Mouse (Mus musculus): ENCODE data around the gene Mgat4e.
"Not testable (repeated sequence)": the region's sequence is repeated elsewhere in the genome, so short reads cannot be mapped to it uniquely, and the experiment has no call there.

Mgat4e gene

GRCm38 (mm10) chr1:134555871-134556670 is 6.6 kb upstream of the Mgat4e start:
- DNase-seq (ENCODE audit: low spot score in 2 of 2) = peak; percentile 40 to 60

- no peak for DNase-seq (ENCODE audit: low spot score in 2 of 2)
Observed at GRCm38 (mm10) chr1:134555240-134555870, 5.9 kb upstream of the Mgat4e start.

DNA sequence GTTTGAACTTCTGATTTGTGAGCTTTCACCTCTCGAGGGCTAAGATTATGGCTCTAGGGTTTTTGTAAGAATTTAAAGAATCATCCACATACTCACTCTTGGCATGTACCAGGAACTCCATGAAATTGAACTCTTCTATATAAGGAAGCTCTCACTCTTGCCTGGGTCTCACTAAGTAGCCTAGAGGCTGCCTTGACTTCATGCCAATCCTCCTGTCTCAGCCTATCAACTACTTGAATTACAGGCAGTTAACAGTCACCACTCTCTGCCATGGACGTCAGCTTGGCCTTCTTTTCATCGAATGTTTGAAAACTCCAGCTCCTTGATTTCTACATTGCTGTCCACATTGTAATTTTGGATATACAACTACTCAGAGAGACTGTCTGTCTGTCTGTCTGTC is 2.9 kb upstream of the Mgat4e start:
- no peak for DNase-seq (ENCODE audit: low spot score in 2 of 2)

DNA sequence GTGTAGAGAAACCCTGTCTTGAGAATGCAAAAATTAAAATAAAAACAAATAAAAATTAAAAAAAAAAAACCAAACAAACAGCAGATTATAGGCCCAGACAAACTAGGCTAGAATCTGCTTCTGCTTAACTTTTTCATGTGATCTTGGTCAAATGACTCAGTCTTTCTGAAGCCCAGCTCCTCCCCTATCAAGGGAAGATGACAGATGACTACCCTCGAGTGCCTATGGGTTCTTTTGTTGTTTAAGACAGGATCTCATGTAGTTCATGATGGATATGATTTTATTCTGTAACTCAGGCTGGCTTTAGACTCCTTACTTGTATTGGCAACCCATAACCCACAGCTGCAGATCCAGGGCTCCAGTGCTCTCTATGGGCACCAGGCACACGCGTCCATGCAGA is 2.4 kb upstream of the Mgat4e start:
- DNase-seq (ENCODE audit: low spot score in 2 of 2) = no peak

DNA sequence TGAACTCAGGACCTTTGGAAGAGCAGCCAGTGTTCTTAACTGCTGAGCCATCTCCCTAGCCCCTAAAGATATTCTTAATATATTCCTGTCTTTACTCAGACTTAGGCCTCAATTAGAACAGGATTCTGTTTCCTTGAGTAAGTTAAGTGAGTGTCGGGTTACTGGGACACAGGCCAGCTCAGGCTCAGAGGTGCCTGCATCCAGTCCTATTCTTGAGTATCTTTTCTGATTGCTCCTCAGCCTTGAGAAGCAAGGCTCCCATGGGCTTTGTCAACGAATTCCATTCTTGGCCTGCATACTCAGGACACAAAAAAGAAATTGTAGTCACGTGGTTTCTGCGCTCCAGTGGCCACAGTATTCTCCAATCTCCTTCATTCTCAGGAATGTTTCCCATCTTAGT is 1.3 kb downstream of the Mgat4e start:
- DNase-seq (ENCODE audit: low spot score in 2 of 2) = no peak

GRCm38 (mm10) chr1:134540610-134541009 is 8.9 kb downstream of the Mgat4e start:
- DNase-seq (ENCODE audit: low spot score in 2 of 2) = no peak

DNA sequence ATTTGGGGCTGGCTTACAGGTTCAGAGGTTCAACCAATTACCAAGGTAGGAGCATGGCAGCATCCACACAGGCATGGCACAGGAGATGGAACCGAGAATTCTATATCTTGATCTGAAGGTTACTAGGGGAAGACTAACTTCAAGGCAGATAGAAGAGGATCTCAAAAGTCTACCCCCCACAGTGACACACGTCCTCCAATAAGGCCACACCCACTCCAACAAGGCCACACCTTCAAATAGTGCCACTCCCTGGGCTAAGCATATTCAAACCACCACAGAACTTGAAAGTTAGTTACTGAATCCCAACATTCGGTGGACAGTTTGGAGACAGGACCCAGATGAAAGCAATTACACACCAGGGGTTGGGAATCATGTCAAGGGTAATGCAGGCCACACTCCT is 14.0 kb downstream of the Mgat4e start:
- DNase-seq (ENCODE audit: low spot score in 2 of 2) = no peak

GRCm38 (mm10) chr1:134535054-134535453 is 14.4 kb downstream of the Mgat4e start:
- DNase-seq (ENCODE audit: low spot score in 2 of 2) = no peak

GRCm38 (mm10) chr1:134533710-134534109 is 15.8 kb downstream of the Mgat4e start:
- not testable (repeated sequence) for DNase-seq (ENCODE audit: low spot score in 2 of 2)

DNA sequence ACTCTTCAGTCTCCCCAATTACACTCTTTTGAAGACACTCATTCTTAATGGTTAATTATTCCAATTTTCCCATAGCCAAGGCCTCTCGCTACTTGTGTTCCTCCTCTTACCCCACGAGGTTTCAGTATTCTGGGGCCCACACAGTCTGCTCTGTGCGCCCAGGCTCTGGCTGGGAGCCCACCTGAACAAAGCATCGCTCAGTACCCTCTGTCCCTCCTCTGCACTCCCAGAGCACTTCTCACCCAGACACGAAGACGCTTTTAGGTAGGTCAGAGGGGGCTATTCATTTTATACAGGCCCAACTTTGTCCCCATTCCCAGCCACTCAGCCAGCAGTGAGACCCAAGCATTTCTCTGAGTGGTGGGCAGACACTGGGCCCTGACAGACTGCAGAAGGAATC is 18.9 kb downstream of the Mgat4e start:
- no peak for DNase-seq (ENCODE audit: low spot score in 2 of 2)

- DNase-seq (ENCODE audit: low spot score in 2 of 2) = no peak
Observed at GRCm38 (mm10) chr1:134526752-134527151, 22.7 kb downstream of the Mgat4e start.

GRCm38 (mm10) chr1:134525015-134525414 is 24.5 kb downstream of the Mgat4e start:
- no peak for DNase-seq (ENCODE audit: low spot score in 2 of 2)

DNA sequence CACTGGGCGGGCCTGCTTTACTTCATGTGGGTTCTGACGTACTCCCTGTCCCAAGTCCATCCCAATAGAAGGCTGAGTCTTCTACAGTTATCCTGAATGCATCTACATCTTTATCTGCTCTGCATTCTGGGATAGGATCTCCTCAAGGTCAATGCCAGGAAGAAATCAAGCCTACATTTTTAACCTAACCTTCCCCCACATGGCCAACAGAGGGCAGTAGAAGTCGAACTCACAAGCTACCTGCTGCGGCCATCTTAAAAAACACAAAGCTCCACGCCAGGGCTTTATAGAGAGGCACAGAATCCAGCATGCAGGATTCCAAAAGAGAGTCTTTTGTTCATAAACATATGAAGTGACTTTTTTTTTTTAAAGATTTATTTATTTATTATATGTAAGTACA is 25.1 kb downstream of the Mgat4e start:
- no peak for DNase-seq (ENCODE audit: low spot score in 2 of 2)

- no peak for DNase-seq (ENCODE audit: low spot score in 2 of 2)
Observed at GRCm38 (mm10) chr1:134522325-134522724, 27.2 kb downstream of the Mgat4e start.

- no peak for DNase-seq (ENCODE audit: low spot score in 2 of 2)
Observed at GRCm38 (mm10) chr1:134521163-134521562, 28.3 kb downstream of the Mgat4e start.

DNA sequence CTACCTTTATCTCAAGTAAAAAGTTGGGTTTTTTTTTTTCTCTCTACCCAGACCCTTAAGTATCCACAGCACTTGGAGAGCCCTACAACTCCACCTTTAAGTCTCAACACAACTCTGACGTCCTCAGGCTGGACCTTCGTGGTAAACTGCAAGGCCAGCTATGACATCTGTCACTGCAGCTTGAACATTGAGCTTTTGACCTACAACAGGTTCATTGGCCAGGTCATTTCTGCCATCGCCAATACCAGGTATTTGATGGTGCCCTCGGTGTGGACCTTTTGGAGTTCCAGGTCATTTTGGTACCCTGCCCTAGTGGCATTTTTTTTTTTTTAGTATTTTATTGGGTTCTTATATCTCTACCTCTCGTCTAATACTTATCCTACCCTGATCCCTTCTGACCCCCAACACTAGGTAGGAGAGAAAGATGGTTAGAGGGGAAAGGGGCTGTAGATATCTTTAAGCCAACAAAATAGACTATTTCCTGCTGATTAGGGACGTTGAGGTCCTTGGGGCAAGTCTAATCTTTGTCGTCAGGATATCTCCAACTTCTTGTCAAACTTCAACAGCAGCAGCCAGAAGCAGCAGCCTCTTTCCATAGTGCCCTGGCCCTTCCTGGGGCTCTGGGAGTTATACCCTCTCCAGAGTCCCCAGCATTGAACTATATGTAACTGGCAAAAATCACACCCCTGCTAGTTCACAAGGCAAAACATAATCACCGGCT is 29.3 kb downstream of the Mgat4e start:
- no peak for DNase-seq (ENCODE audit: low spot score in 2 of 2)

- not testable (repeated sequence) for DNase-seq (ENCODE audit: low spot score in 2 of 2)
Observed at GRCm38 (mm10) chr1:134519201-134519600, 30.3 kb downstream of the Mgat4e start.

- DNase-seq (ENCODE audit: low spot score in 2 of 2) = peak; percentile 40 to 71
Observed at GRCm38 (mm10) chr1:134518677-134519076, 30.8 kb downstream of the Mgat4e start.

GRCm38 (mm10) chr1:134517841-134518240 is 31.6 kb downstream of the Mgat4e start:
- DNase-seq (ENCODE audit: low spot score in 2 of 2) = not testable (repeated sequence)

DNA sequence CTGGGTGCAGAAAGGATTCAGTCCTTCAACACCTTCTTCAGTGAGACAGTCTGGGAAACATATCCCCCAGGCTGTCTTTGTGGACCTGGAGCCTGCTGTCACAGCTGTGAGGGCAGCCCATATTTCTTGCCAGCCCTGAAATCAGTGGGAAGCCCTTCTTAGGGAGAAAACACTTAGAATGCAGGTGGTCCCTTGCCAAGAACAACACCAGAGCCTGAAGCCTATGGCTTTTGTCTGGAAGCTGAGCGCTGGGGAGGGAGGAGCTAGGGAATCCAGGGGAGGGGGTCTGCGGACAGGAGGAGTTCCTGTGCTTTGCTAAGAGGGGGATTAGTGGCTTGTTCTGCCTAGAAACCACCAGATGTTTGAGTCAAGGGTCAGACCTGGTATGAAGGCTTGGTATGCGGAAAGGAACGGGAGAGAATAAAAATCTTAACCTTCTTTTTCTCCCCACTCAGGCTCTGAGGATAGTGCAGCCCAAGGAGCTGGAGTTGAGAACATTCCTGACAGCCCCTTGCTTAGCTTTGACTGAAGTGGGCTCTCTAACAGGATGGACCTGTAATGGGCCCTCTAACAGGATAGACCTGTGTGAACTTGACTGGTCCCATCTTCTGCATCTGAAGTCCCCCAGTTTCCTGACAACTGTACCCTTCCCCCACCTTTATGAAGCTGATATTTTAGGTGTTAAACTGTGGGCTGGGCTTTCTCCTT is 32.8 kb downstream of the Mgat4e start:
- peak in 1 of 2 experiments; percentile 4 for DNase-seq (ENCODE audit: low spot score in 2 of 2)

DNA sequence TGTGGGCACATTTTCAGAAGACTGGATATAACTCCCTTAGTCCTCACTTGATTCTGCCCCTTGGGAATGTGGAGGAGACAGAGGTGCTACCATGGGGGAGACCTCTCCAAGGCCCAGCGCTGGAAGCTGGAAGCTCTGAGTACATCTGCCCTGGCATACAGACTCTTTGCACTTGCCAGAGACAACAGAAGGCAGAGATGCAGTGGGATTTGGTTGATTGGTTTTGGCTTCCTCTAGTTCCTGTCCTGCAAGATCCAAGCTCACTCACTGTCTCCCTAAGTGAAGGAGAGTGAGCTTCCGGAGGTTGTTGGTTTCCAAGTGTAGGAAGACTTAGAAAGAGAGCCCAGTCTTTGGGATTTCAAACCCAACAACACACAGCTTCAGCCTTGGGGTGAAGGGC is 33.6 kb downstream of the Mgat4e start:
- peak in 1 of 2 experiments; percentile 4 for DNase-seq (ENCODE audit: low spot score in 2 of 2)
